Mouse (Mus musculus) liver, adult 2 months (tissue): ENCODE data around the gene Fgfr2. TPM values are rescaled to one million over a fixed set of nuclear protein-coding genes. Genes with fewer than 3 reads are reported as not detected.

Experiments
- DNase-seq: peaks from one replicate; pipeline ENCODE4 v3.0.0-alpha.2; 2011; ENCODE audit warnings: low read depth, low spot score; ENCODE audit errors: extremely low read depth
- H3K27ac ChIP-seq: fragments of 200-500 bp; replicated peaks from 2 replicates; pipeline ENCODE4 v1.5.1; 2012; ENCODE audit warnings: low read depth, mild to moderate bottlenecking, control low read depth, inconsistent platforms, low read length; ENCODE audit not compliant: insufficient read depth
- H3K27me3 ChIP-seq: fragments of 200-500 bp; 2 replicates; pipeline ENCODE4 v1.6.1; 2012; ENCODE audit warnings: mild to moderate bottlenecking, moderate library complexity, low read length, inconsistent platforms; ENCODE audit not compliant: control insufficient read depth, insufficient read depth
- H3K36me3 ChIP-seq: fragments of 200-500 bp; 2 replicates; pipeline ENCODE4 v1.6.1; 2012; ENCODE audit warnings: low read length, inconsistent platforms; ENCODE audit not compliant: control insufficient read depth, insufficient read depth
- H3K4me1 ChIP-seq: fragments of 200-500 bp; 2 replicates; pipeline ENCODE4 v1.6.1; 2011; ENCODE audit warnings: low read length; ENCODE audit not compliant: control insufficient read depth, insufficient read depth
- H3K4me3 ChIP-seq: fragments of 200-500 bp; 2 replicates; pipeline ENCODE4 v1.5.1; 2011; ENCODE audit warnings: low read depth, mild to moderate bottlenecking, control low read depth, low read length, moderate library complexity; ENCODE audit not compliant: insufficient read depth
- H3K79me2 ChIP-seq: fragments of 200-500 bp; 2 replicates; pipeline ENCODE4 v1.6.1; 2012; ENCODE audit warnings: inconsistent platforms, mild to moderate bottlenecking, low read length, moderate library complexity; ENCODE audit not compliant: control insufficient read depth, insufficient read depth
- H3K9ac ChIP-seq: fragments of 200-500 bp; 2 replicates; pipeline ENCODE4 v1.6.1; 2012; ENCODE audit warnings: low read depth, mild to moderate bottlenecking, control low read depth, inconsistent platforms, low read length
- CTCF ChIP-seq: fragments of 200-500 bp; IDR thresholded peaks from 2 replicates; pipeline ENCODE4 v1.5.1; 2011; ENCODE audit warnings: low read depth, low read length, control low read depth
- POLR2A ChIP-seq: fragments of 200-500 bp; IDR thresholded peaks from 2 replicates; pipeline ENCODE4 v1.6.1; 2011; ENCODE audit warnings: low read length, control low read depth; ENCODE audit not compliant: insufficient read depth; ENCODE audit errors: extremely low read depth
- WGBS: fragments of 180-500 bp; shearing (Covaris S2); methylation state at CpG from one replicate; pipeline ENCODE4 v1.1.7; 2018; 5-methylcytosine and 5-hydroxymethylcytosine counted together
- polyA plus RNA-seq: library from polyadenylated mRNA; depleted of rRNA; stranded (reverse); fragments of >200 nt; gene quantifications from 2 replicates; pipeline ENCODE4 v1.2.3, GENCODE M21; 2012
- total RNA-seq: library from RNA; depleted of rRNA; stranded (reverse); fragments of >200 nt; gene quantifications from 2 replicates; pipeline ENCODE4 v1.2.3, GENCODE M21; 2014

Fgfr2 gene
- total and polyA plus RNA-seq, 2 experiments = 16.7 to 35.2 TPM

DNA sequence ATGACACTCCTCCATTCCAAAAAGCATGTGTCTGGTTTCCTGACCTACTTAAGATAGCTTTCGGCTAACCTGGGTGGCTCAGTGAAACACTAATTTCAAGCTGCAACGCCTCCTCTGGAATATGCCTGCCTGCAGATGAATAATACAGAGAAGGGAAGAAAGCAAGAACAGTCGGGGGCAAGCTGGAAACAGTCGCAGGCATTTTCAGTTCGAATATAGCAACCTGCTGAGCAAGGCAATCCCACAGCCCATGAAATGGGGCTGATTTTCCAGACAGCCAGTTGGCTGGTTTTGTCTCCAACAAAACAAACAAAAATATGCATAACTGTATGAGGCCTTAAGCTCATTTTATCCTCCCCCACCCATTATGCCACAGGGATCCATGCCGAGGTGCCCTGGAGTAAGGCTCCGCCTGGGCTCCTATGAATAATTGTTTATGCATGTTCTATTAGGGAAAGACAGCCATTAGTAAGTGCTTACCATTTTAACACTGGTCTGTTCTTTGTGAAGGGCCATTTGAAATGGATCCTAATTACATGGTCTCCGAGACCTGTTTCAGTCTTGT is 2741.7 kb downstream of the Fgfr2 start:
- TF ChIP-seq POLR2A (no peak), CTCF (no peak)
- 95% methylated on average over 8 of the region's 8 CpGs for WGBS

DNA sequence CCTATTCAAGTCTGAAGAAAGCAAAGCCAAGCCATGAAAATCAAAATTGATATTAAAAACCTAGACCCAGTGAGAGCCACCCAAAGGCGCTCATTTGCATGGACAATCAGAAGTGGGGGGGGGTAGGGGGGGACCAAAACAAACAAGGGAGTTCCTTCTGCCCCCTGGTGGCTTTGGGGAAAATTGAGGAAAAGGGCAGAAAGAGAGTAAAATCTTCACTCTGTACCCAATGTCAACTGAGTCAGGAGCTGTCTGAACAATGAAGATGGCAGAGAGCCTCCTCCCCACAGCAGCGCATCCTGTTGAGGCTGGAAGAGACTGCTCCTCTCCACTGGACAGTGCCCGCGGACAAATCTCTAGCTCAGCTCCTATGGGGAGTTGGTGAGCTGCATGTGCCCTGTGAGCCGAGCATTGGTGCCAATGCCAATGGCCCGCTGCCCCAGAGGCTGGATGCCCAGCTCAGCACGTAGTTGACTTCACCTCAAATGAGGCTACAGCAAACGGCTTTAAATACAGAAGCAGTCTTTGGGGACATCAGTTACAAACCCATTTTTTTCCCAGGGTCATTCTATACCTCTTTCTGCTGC is 2742.3 kb downstream of the Fgfr2 start:
- 85% methylated on average over 8 of the region's 8 CpGs for WGBS
- H3K4me1 ChIP-seq = no peaks in the 10 kb centered on the region
- no peak overlapping the region for H3K4me3 ChIP-seq
- TF ChIP-seq CTCF (0 out of 2 replicates have a peak, but pooled peaks have one; percentile 6), POLR2A (no peak)
- H3K9ac ChIP-seq = no peak overlapping the region
- H3K79me2 ChIP-seq = no peaks in the 10 kb centered on the region
- no peak for DNase-seq
- no peaks in the 10 kb centered on the region for H3K36me3 ChIP-seq
- no peaks in the 10 kb centered on the region for H3K27me3 ChIP-seq
- no peak overlapping the region for H3K27ac ChIP-seq

More for the DNA sequence above, 2741.7 kb downstream of the Fgfr2 start:
- no peak for DNase-seq
- no peaks in the 10 kb centered on the region for H3K27me3 ChIP-seq
- H3K9ac ChIP-seq = no peak overlapping the region
- no peak overlapping the region for H3K27ac ChIP-seq
- no peaks in the 10 kb centered on the region for H3K4me1 ChIP-seq
- no peaks in the 10 kb centered on the region for H3K79me2 ChIP-seq
- H3K4me3 ChIP-seq = no peak overlapping the region
- H3K36me3 ChIP-seq = no peaks in the 10 kb centered on the region

DNA sequence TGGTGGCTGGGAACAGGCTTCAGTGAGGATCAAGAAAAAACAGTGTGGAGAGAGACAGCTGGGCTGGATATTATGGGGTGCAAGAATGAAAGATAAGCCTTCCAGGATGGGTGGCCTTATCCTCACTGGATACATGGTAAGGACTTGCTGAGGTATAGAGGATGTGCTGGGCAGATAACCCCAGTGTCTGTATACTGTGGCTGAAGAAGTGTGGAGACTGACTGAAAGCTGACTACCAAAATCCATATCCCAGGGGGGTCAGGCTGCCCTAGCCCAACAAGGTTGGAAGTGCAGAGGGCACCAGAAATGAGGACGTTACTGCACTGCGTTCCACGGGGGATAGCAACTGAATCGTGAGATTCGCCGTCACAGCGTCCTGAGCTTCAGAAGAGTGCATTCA is 2742.8 kb downstream of the Fgfr2 start:
- no peaks in the 10 kb centered on the region for H3K79me2 ChIP-seq
- H3K36me3 ChIP-seq = no peaks in the 10 kb centered on the region
- DNase-seq = no peak
- H3K9ac ChIP-seq = no peak overlapping the region
- H3K27me3 ChIP-seq = no peaks in the 10 kb centered on the region
- WGBS = 98% methylated on average over 7 of the region's 7 CpGs
- no peaks in the 10 kb centered on the region for H3K4me1 ChIP-seq
- H3K4me3 ChIP-seq = no peak overlapping the region
- H3K27ac ChIP-seq = no peak overlapping the region
- no peak for TF ChIP-seq CTCF
- no peak for TF ChIP-seq POLR2A

DNA sequence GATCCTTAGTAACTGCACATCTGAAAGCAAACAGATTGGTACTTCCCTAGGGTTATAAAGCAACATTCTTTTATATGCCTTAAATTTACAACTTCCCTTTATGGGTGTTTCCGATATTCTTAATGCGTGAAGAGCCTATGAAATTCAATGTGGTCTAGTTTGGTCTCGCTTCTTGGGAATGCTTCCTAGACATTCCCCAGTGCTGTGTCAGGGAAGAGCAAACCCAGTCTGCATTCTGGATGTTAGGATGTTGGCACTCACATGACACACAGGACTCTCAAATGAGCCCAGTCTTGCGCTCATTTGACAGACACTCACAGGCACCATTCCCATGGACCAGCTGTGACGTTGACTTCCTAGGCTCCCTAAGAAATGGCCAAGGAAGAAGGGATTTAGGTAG is 2743.3 kb downstream of the Fgfr2 start:
- H3K4me3 ChIP-seq = no peak overlapping the region
- H3K9ac ChIP-seq = no peak overlapping the region
- no peaks in the 10 kb centered on the region for H3K4me1 ChIP-seq
- H3K36me3 ChIP-seq = no peaks in the 10 kb centered on the region
- no peak for DNase-seq
- no peak overlapping the region for H3K27ac ChIP-seq
- 95% methylated on average over 5 of the region's 5 CpGs for WGBS
- TF ChIP-seq POLR2A = no peak
- no peak for TF ChIP-seq CTCF
- no peaks in the 10 kb centered on the region for H3K27me3 ChIP-seq
- H3K79me2 ChIP-seq = no peaks in the 10 kb centered on the region

DNA sequence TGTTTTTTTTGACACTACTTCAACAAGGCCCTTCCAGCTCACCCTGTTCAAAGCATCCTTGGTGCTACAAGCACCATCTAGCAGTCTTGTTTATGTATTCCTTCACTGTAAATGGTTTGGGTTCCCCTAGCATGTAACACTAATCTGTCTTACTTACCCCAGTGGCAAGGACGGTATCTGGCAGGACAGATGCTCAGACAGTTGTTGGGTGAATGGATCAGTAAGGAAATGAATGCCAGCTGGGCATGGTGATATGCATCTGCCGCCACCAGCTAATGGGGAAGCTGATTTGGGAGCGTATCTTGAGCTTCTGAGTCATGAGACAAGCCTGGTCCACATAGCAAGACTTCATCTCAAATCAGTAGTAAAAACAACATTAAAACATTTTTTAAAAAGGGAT is 2744.8 kb downstream of the Fgfr2 start:
- H3K27ac ChIP-seq = no peak overlapping the region
- no peak overlapping the region for H3K4me3 ChIP-seq
- no peaks in the 10 kb centered on the region for H3K36me3 ChIP-seq
- no peak for DNase-seq
- 86% methylated on average over 3 of the region's 3 CpGs for WGBS
- no peaks in the 10 kb centered on the region for H3K79me2 ChIP-seq
- H3K4me1 ChIP-seq = no peaks in the 10 kb centered on the region
- no peak for TF ChIP-seq POLR2A
- no peaks in the 10 kb centered on the region for H3K27me3 ChIP-seq
- no peak overlapping the region for H3K9ac ChIP-seq

DNA sequence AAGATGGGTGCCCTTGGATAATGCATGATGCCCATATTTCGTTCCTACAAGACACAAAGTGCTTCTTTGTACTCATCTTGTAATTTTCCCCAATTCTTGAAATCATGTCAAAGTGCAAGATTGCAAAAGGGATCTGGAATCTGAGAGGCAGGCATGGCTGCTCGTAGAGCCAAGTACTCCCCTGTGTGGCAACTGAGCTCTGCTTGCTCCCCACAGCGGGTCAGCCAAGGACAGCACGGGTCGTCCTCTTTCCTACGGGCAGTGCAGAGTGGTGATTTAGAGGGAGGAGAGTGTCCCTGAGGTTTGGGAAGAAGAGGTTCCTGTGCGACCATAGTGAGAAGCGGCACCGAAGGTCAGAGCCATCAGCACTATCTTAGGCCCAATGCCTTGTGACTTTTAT is 2748.8 kb downstream of the Fgfr2 start:
- TF ChIP-seq POLR2A (no peak), CTCF (no peak)
- Histone ChIP-seq H3K4me1 (no peaks in the 10 kb centered on the region), H3K4me3 (no peak overlapping the region), H3K36me3 (no peaks in the 10 kb centered on the region), H3K79me2 (no peaks in the 10 kb centered on the region), H3K9ac (no peak overlapping the region), H3K27me3 (no peaks in the 10 kb centered on the region), H3K27ac (no peak overlapping the region)
- DNase-seq = peak; percentile 7
- WGBS = 67% methylated on average over 9 of the region's 9 CpGs
